ENCODE assay signal across 8 mouse cellular contexts in the genomic region with DNA sequence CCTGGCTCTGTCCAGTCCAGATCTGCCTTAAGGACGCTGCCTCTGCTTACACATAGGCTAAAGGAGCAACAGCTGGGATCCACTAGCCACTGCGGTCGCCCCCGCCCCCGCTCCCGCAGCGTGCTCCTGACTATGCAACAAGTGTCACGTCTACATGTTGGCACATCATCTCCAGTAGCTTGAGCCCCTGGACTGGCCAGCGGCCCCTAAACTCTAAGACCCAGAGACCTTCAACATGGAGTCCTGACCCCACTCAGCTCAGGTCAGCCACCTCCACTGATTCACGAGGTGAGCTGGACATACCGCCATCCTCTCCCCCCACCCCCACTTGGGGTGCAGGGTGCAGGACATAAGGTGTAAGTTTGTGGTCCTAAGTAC. TPM values are rescaled to one million over a fixed set of nuclear protein-coding genes. Genes with fewer than 3 reads are reported as not detected.
DNase-seq lines count a peak whose midpoint lies in the region; ATAC-seq and TF ChIP-seq lines count a peak whose summit lies in the region.

No protein-coding gene starts in this region.

- H3K9ac ChIP-seq in embryonic facial prominence, embryonic 15.5 days, result no peak overlapping the region
- H3K9ac ChIP-seq in intestine, embryonic 16.5 days (ENCODE audit: low read depth, low read length), result peak overlapping the region; percentile 60; the same call in 1 of the 2 replicates
- H3K9ac ChIP-seq in neural tube, embryonic 12.5 days, result peak overlapping the region; percentile 48; the same call in 1 of the 2 replicates

- peak overlapping the region; percentile 18; the same call in 1 of the 2 replicates for H3K27ac ChIP-seq in layer of hippocampus, adult 2 months
- no peak overlapping the region for H3K27ac ChIP-seq in embryonic facial prominence, embryonic 15.5 days (replicated peaks)
- H3K27ac ChIP-seq in intestine, embryonic 16.5 days (ENCODE audit: low read length), result no peak overlapping the region
- no peak overlapping the region for H3K27ac ChIP-seq in neural tube, embryonic 12.5 days

- DNase-seq in layer of hippocampus, adult 2 months (ENCODE audit: low spot score in 2 of 2), result no peak
- no peak for DNase-seq in layer of hippocampus, adult 9-11 months
- no peak for DNase-seq in layer of hippocampus, adult 8-10 months (ENCODE audit: low spot score in 2 of 2)
- DNase-seq in retina, postnatal 1 day, result no peak

- 34% methylated on average over 11 of the region's 11 CpGs for WGBS in embryonic facial prominence, embryonic 15.5 days
- WGBS in intestine, embryonic 16.5 days, result 23% methylated on average over 11 of the region's 11 CpGs
- 23% methylated on average over 11 of the region's 11 CpGs for WGBS in neural tube, embryonic 12.5 days

- no peaks in the 10 kb centered on the region; the same call in 1 of the 2 replicates for H3K4me1 ChIP-seq in embryonic facial prominence, embryonic 15.5 days
- no peaks in the 10 kb centered on the region for H3K4me1 ChIP-seq in intestine, embryonic 16.5 days (ENCODE audit: control insufficient read depth, insufficient read depth, low read length)
- H3K4me1 ChIP-seq in neural tube, embryonic 12.5 days, result 0 out of 2 replicates have a peak, but pooled peaks cover 5% of the 10 kb centered on the region

- peak overlapping the region; percentile 53 for H3K4me3 ChIP-seq in layer of hippocampus, adult 2 months
- peak overlapping the region; percentile 48 for H3K4me3 ChIP-seq in embryonic facial prominence, embryonic 15.5 days (replicated peaks)
- H3K4me3 ChIP-seq in intestine, embryonic 16.5 days (ENCODE audit: low read length), result peak overlapping the region; percentile 51
- peak overlapping the region; percentile 45 for H3K4me3 ChIP-seq in neural tube, embryonic 12.5 days

- H3K9me3 ChIP-seq in embryonic facial prominence, embryonic 15.5 days (replicated peaks), result no peaks in the 10 kb centered on the region
- H3K9me3 ChIP-seq in intestine, embryonic 16.5 days (ENCODE audit: control insufficient read depth, low read length), result no peaks in the 10 kb centered on the region
- H3K9me3 ChIP-seq in neural tube, embryonic 12.5 days, result no peaks in the 10 kb centered on the region

- ATAC-seq in embryonic facial prominence, embryonic 15.5 days (ENCODE audit: insufficient number of reproducible peaks, low FRiP score, low TSS enrichment, low read depth), result no peak
- ATAC-seq in intestine, embryonic 16.5 days, result peak; percentile 18; the same call in 1 of the 2 replicates
- no peak for ATAC-seq in neural tube, embryonic 12.5 days (ENCODE audit: low FRiP score, low read depth)
- no peak for ATAC-seq in monocyte, adult 5-6 weeks (replicated peaks; ENCODE audit: insufficient number of reproducible peaks, low FRiP score, low TSS enrichment, poor library complexity, severe bottlenecking)

- TF ChIP-seq CTCF in layer of hippocampus, adult 2 months (conservative IDR thresholded peaks at IDR 0.05), result no peak

- peak overlapping the region; percentile 72 for H3K4me2 ChIP-seq in embryonic facial prominence, embryonic 15.5 days (replicated peaks)
- H3K4me2 ChIP-seq in intestine, embryonic 16.5 days (ENCODE audit: low read depth, low read length), result peak overlapping the region; percentile 81
- H3K4me2 ChIP-seq in neural tube, embryonic 12.5 days (replicated peaks), result peak overlapping the region; percentile 80

- H3K27me3 ChIP-seq in embryonic facial prominence, embryonic 15.5 days, result no peaks in the 10 kb centered on the region; the same call in 1 of the 2 replicates
- H3K27me3 ChIP-seq in intestine, embryonic 16.5 days (replicated peaks; ENCODE audit: control insufficient read depth, insufficient read depth, low read length), result peaks cover 10% of the 10 kb centered on the region
- peaks cover 13% of the 10 kb centered on the region for H3K27me3 ChIP-seq in neural tube, embryonic 12.5 days (replicated peaks)

- H3K36me3 ChIP-seq in embryonic facial prominence, embryonic 15.5 days, result no peaks in the 10 kb centered on the region
- no peaks in the 10 kb centered on the region for H3K36me3 ChIP-seq in intestine, embryonic 16.5 days (ENCODE audit: control insufficient read depth, insufficient read depth, low read length)
- no peaks in the 10 kb centered on the region for H3K36me3 ChIP-seq in neural tube, embryonic 12.5 days

RNA-seq across cellular contexts. Expression of gene Apln, which starts 0.9 kb away (rescaled TPM):
- total RNA-seq in layer of hippocampus, adult 2 months (2021), result 10 to 100 TPM; 12.2 to 15.4 TPM
- 11.2 and 12.3 TPM in 2 replicates for polyA plus RNA-seq in embryonic facial prominence, embryonic 15.5 days (2015; fragmentation: Nextera tagmentation; extraction: Ambion mirVana)
- polyA plus RNA-seq in intestine, embryonic 16.5 days (2015; fragmentation: Nextera tagmentation; extraction: Ambion mirVana), result 5.7 and 6.0 TPM in 2 replicates
- polyA plus RNA-seq in neural tube, embryonic 12.5 days (2016; fragmentation: Nextera tagmentation; extraction: Ambion mirVana), result 3.6 and 3.7 TPM in 2 replicates
- 10 to 100 TPM in 3 of 4 experiments, 1 to 10 TPM in 1; 10.0 to 22.7 (median 13.7) TPM for total RNA-seq in layer of hippocampus, adult 8-10 months (2022)
- total RNA-seq in monocyte, adult 5-6 weeks (2017), result 0.11 to 0.38 TPM (median 0.29 TPM) in 3 replicates
